Comparison of ENCODE assay signal across 10 mouse cellular contexts in genomic region chr13:58601201-58601855, GRCm38 (mm10). TPM values are rescaled to one million over a fixed set of nuclear protein-coding genes. Genes with fewer than 3 reads are reported as not detected.
DNase-seq lines count a peak whose midpoint lies in the region; ATAC-seq and TF ChIP-seq lines count a peak whose summit lies in the region.
"Had no signal": no experiment of that assay in that cellular context is flagged by ENCODE, and none has a peak within 500 bp of the region (broad histone marks: within the 10 kb centered on the region; RNA-seq: fewer than 3 reads in every experiment).

No protein-coding gene starts in this region.

- H3K27me3 ChIP-seq in hindbrain, postnatal 0 days (ENCODE audit: insufficient read depth, low read length): no peaks in the 10 kb centered on the region
- H3K27me3 ChIP-seq in hindbrain, embryonic 11.5 days (ENCODE audit: control insufficient read depth, insufficient read depth, low read length): no peaks in the 10 kb centered on the region; the same call in 1 of the 2 replicates

- 0 out of 2 replicates have a peak, but pooled peaks have one; percentile 12 for ATAC-seq in hindbrain, postnatal 0 days
- ATAC-seq in hindbrain, embryonic 11.5 days (ENCODE audit: low FRiP score): no peak
- ATAC-seq in megakaryocyte, adult 5-6 weeks (ENCODE audit: poor library complexity, severe bottlenecking): peak; percentile 79
- ATAC-seq in megakaryocyte-erythroid progenitor cell, adult 5-6 weeks (replicated peaks; ENCODE audit: low FRiP score, low TSS enrichment, poor library complexity, severe bottlenecking): no peak

- no peaks in the 10 kb centered on the region for H3K36me3 ChIP-seq in hindbrain, postnatal 0 days (ENCODE audit: insufficient read depth, low read length)
- no peaks in the 10 kb centered on the region for H3K36me3 ChIP-seq in hindbrain, embryonic 11.5 days (ENCODE audit: control insufficient read depth, insufficient read depth, low read length)
- H3K36me3 ChIP-seq: forebrain, embryonic 10.5 days had no signal

- no peaks in the 10 kb centered on the region for H3K9me3 ChIP-seq in hindbrain, postnatal 0 days (ENCODE audit: low read length)
- no peaks in the 10 kb centered on the region for H3K9me3 ChIP-seq in hindbrain, embryonic 11.5 days (ENCODE audit: control insufficient read depth, low read length)
- H3K9me3 ChIP-seq: forebrain, embryonic 10.5 days had no signal

- no peak overlapping the region for H3K27ac ChIP-seq in hindbrain, postnatal 0 days
- H3K27ac ChIP-seq in hindbrain, embryonic 11.5 days (ENCODE audit: low read depth, low read length): no peak overlapping the region
- H3K27ac ChIP-seq: forebrain, embryonic 10.5 days had no signal

- DNase-seq in hindbrain, postnatal 0 days (ENCODE audit: low spot score): peak; percentile 35
- no peak for DNase-seq in hindbrain, embryonic 11.5 days (ENCODE audit: low spot score)
- DNase-seq in adipocyte (ENCODE audit: low spot score): peak; percentile 18
- DNase-seq in heart, adult 9 months (ENCODE audit: low spot score in 2 of 2): peak; percentile 44 to 53
- DNase-seq in frontal cortex, postnatal 25 days (ENCODE audit: low spot score in 2 of 2): no peak
- no peak for DNase-seq in spleen, adult 12 weeks (ENCODE audit: low spot score)
- DNase-seq: cerebellum, adult 18-20 months had no signal

- 52% methylated on average over 10 of the region's 10 CpGs for WGBS in hindbrain, postnatal 0 days
- WGBS in hindbrain, embryonic 11.5 days: 71% methylated on average over 10 of the region's 10 CpGs

- no peak overlapping the region for H3K9ac ChIP-seq in hindbrain, postnatal 0 days (replicated peaks; ENCODE audit: low read length)
- H3K9ac ChIP-seq in hindbrain, embryonic 11.5 days (ENCODE audit: low read depth, low read length): no peak overlapping the region

- no peak overlapping the region for H3K4me2 ChIP-seq in hindbrain, postnatal 0 days (ENCODE audit: low read depth, low read length)
- H3K4me2 ChIP-seq in hindbrain, embryonic 11.5 days (replicated peaks; ENCODE audit: low read depth, low read length): no peak overlapping the region

- no peak for TF ChIP-seq CTCF in hindbrain, postnatal 0 days (IDR thresholded peaks at IDR 0.05; ENCODE audit: low read depth)

- no peaks in the 10 kb centered on the region for H3K4me1 ChIP-seq in hindbrain, postnatal 0 days (ENCODE audit: insufficient read depth, low read length)
- H3K4me1 ChIP-seq in hindbrain, embryonic 11.5 days (replicated peaks; ENCODE audit: control insufficient read depth, insufficient read depth, low read length): no peaks in the 10 kb centered on the region

- H3K4me3 ChIP-seq in hindbrain, postnatal 0 days (ENCODE audit: low read length): no peak overlapping the region
- H3K4me3 ChIP-seq in hindbrain, embryonic 11.5 days (ENCODE audit: low read depth, low read length): no peak overlapping the region
- H3K4me3 ChIP-seq: forebrain, embryonic 10.5 days had no signal

RNA-seq across cellular contexts. Expression of gene Slc28a3, which starts 9.3 kb away (rescaled TPM):
- 0.58 TPM in 1 of 2 replicates, not detected in the other for total RNA-seq in hindbrain, postnatal 0 days (2014; rRNA removed)
- 0.25 and 0.33 TPM in 2 replicates for polyA plus RNA-seq in hindbrain, postnatal 0 days (2015; fragmentation: Nextera tagmentation; extraction: Ambion mirVana)
- 0.08 TPM in 1 of 2 replicates, not detected in the other for polyA plus RNA-seq in hindbrain, embryonic 11.5 days (2014; fragmentation: Nextera tagmentation; extraction: Ambion mirVana)
- not detected in 2 replicates for total RNA-seq in megakaryocyte, adult 5-6 weeks (2015)
- total RNA-seq in megakaryocyte, adult 5-6 weeks (2017): not detected in 2 replicates
- total RNA-seq in megakaryocyte-erythroid progenitor cell, adult 5-6 weeks (2014; fragmentation: Nextera tagmentation): 1.4 TPM in 1 of 2 replicates, not detected in the other
- not detected in 2 replicates for total RNA-seq in megakaryocyte-erythroid progenitor cell, adult 5-6 weeks (2017)

Comparison
In these comparisons a context has a peak if more than half of its experiments do, and no peak if none do; other contexts are left out.
1. ATAC-seq: peak in hindbrain, postnatal 0 days (single experiment) and megakaryocyte, adult 5-6 weeks (single experiment); none in hindbrain, embryonic 11.5 days (single experiment) and megakaryocyte-erythroid progenitor cell, adult 5-6 weeks (single experiment).
2. DNase-seq: peak in hindbrain, postnatal 0 days (single experiment), adipocyte (single experiment) and heart, adult 9 months (2 of 2); none in hindbrain, embryonic 11.5 days (single experiment), frontal cortex, postnatal 25 days (0 of 2) and spleen, adult 12 weeks (single experiment).